Mouse (Mus musculus) cerebellum, adult 8-10 months (tissue): ENCODE data around the gene Olfr1431.
"Not testable (repeated sequence)": the region's sequence is repeated elsewhere in the genome, so short reads cannot be mapped to it uniquely, and the experiment has no call there.

Source experiments
- DNase-seq: peaks from one replicate; pipeline ENCODE4 v3.0.0; 2022

Olfr1431 gene

DNA sequence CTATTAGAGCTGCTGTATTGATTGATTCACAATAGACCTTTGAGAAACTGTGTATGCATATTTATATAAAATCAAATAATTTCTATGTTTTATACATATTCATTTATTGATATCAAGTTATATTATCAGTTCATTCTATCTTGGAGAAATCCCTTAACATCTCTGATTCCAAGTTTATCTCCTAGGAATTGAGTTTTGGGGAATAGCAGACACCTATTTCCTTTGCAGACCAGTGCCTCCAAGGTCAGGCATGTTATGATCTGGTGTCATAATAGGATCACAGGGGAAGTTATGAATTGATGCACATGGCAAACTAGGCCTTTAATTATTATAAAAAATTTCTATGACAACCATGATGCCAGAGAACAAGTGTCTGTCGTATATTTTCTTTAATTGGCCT, at the start of gene Olfr1431:
TSS of gene Olfr1431 (plus strand) at position 301 of the 400 bp plus-strand sequence.
- no peak for DNase-seq

DNA sequence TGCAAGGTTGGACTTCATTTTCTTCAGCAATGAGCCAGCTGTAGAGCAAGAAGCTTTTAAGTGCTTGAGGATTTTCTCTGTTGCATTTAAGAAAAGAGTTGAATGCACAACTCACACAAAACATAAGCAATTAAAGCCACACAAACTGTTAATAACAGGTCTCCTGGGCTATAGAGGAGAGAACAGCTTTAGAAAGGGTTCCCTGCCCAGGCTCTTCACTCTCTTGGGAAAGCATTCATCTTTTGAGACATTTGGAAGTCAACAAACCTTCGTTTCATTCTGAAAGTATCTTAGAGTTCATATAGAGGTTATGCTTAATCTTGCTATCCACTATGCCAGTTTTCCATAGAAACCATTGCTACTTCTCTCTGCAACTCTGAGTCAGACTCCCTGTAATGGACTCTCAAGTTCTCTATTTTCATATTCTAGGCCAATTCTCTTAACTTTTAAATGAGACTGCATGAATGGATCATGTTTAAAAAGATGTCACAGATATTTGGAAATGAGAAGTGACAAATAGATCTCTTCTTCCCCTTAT, 30.3 kb upstream of the Olfr1431 start, which contains the start of gene Olfr1555-ps1:
TSS of gene Olfr1555-ps1 (minus strand) at position 51 of the 538 bp plus-strand sequence.
- DNase-seq, result not testable (repeated sequence)

DNA sequence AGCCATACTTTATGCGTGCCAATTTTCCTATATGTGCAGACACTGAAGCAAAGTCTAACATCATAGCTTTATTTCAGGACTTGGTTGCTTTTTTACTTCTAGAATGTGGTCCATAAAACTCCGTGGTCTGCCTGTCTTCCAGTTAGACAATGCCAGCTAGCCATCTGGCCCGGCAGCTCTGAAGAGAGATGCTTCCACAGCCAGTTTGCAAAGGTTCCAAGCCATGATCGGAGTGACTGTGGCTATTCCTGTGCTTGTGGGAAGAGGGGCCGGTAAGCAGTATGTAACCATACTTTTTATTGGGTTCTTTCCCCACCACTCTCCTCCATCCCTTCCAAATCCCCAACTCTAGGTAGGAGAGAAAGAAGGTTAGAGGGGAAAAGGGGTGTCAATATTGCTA, 25.0 kb upstream of the Olfr1431 start:
- DNase-seq, result not testable (repeated sequence)

DNA sequence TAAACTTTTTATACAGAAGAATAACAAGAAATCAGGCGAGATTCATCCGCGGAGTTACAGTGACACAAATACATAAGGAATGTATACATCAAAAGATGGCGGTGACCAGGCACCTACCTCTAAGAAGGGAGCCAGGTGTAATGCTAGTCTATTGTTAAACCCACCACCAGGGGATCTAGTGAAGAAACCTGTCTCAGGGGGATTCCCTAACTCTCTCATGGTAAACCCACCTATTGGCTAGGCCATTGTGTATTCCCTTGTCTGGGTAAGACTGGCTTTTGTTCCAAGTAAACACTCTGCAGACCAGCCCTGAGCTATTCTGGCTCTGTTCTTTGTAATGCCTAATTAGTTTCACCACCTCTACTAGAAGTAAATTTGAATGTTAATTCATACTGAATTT, 1.4 kb upstream of the Olfr1431 start:
- DNase-seq, result not testable (repeated sequence)

DNA sequence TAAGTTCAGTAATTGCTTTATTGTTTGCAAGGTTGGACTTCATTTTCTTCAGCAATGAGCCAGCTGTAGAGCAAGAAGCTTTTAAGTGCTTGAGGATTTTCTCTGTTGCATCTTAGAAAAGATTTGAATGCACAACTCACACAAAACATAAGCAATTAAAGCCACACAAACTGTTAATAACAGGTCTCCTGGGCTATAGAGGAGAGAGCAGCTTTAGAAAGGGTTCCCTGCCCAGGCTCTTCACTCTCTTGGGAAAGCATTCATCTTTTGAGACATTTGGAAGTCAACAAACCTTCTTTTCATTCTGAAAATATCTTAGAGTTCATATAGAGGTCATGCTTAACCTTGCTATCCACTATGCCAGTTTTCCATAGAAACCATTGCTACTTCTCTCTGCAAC, 32.1 kb downstream of the Olfr1431 start, which contains the start of gene Olfr1432:
TSS of gene Olfr1432 (minus strand) at position 101 of the 400 bp plus-strand sequence.
- DNase-seq, result not testable (repeated sequence)

DNA sequence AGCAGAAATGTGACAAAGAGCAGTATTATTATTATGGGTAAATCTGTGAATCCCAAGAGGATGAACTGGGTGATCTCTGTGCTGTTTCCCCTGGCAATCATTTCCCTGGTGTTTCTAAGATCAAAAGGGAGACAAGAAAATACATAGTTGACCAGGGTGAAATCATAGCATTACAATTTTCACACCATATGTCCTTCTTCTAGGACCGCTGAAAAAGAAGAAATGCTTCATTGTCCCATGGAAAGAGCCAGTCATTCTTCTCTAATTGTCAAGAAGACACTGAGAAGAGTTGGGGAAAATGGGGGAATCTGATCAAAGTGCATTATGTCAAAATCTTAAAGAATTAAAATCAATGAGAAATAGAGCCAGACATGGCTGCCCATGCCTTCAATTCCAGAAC, 41.1 kb downstream of the Olfr1431 start, which contains the start of gene Olfr262:
TSS of gene Olfr262 (minus strand) at position 101 of the 400 bp plus-strand sequence.
- no peak for DNase-seq

DNA sequence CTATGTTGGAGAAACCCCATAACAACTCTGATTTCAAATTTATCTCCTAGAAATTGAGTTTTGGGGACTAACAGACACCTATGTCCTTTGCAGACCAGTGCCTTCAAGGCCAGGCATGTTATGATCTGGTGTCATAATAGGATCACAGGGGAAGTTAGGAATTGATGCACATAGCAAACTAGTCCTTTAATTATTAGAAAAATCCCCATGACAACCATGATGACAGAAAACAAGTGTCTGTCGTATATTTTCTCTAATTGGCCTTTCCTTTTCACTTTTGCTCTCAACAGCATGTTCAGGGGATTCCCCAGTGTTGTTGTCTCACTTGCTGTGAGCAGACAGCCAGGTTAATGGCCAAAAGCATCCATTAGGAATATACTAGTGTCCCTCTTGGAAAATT, 60.3 kb downstream of the Olfr1431 start, which contains the start of gene Olfr235:
TSS of gene Olfr235 (plus strand) at position 301 of the 400 bp plus-strand sequence.
- DNase-seq, result no peak
